Mouse (Mus musculus) monocyte, adult 2 months (primary cell): ENCODE measurements around the gene 9530053A07Rik.

Experiments used
- DNase-seq, 2 experiments: peaks; one replicate each; pipeline ENCODE4 v3.0.0; 2022; ENCODE audit warnings: low spot score in 2 of 2, low read depth in 1 of 2

9530053A07Rik gene

GRCm38 (mm10) chr7:28214142-28214541 lies 84.9 kb downstream of the 9530053A07Rik start:
- DNase-seq, result peak; percentile 14 to 48
